Mouse (Mus musculus) lung, adult 2 months (tissue): ENCODE results near the gene Gm3409.

Experiments used
- CTCF ChIP-seq: fragments of 200-500 bp; IDR thresholded peaks from 2 replicates; pipeline ENCODE4 v1.5.1; 2011; ENCODE audit warnings: mild to moderate bottlenecking, low read length, control low read depth; ENCODE audit not compliant: insufficient read depth
- POLR2A ChIP-seq: fragments of 200-500 bp; IDR thresholded peaks from 2 replicates; pipeline ENCODE4 v1.6.1; 2011; ENCODE audit warnings: low read depth, mild to moderate bottlenecking, control low read depth, low read length, borderline replicate concordance; ENCODE audit errors: extremely low read depth

- TF ChIP-seq CTCF: no peak
- no peak for TF ChIP-seq POLR2A
Measured at GRCm38 (mm10) chr5:146585307-146585651, 47.8 kb downstream of the Gm3409 start.
